Comparison of ENCODE assay signal across 8 mouse cellular contexts in the genomic region with DNA sequence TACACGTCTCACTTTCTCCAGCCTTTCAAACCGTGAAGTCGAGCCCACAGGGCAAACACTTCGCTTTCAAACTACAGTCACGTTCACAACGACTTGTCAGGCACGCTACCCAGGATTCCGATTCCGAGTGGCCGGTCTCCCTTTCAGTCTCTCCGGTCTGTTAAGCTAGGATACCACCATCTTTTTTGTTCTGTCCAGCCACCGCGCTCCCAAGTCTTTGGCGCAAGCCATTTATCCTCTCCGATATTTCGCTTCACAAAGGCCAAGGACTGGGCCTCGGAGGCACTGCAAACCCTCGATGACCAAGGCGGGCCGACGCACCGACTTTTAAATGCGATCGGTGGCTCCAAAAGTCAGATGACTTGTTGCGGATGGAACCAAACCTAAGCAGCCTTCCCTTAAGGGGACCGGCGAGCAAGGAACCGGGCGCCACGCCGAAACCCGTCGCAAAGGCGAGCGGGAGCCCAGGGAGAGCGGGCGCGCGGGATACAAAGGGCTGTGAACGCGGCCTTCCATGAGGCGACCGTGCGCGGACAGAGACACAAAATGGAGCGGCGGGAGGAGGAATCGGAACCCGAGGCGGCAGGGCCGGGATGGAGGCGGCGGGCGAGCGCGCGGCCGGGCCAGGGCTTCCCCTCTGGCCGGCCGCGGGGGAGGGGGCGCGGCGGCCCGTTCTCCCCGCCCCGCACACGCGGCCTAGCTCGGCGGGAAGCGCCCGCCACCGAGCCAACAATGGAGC. TPM values are rescaled to one million over a fixed set of nuclear protein-coding genes. Genes with fewer than 3 reads are reported as not detected.
DNase-seq lines count a peak whose midpoint lies in the region; ATAC-seq lines count a peak whose summit lies in the region.

No protein-coding gene starts in this region.

- ATAC-seq in hindbrain, embryonic 13.5 days (ENCODE audit: low FRiP score), result peak; percentile 64

- H3K4me1 ChIP-seq in hindbrain, embryonic 13.5 days (replicated peaks), result peaks cover 30% of the 10 kb centered on the region

- no peaks in the 10 kb centered on the region for H3K27me3 ChIP-seq in hindbrain, embryonic 13.5 days

- DNase-seq in NIH3T3 (ENCODE audit: low read depth), result peak; percentile 72
- DNase-seq in cerebellum, adult 9-10 months, result peak; percentile 55
- DNase-seq in frontal cortex, postnatal 14 days (ENCODE audit: low spot score in 2 of 2), result peak; percentile 32 to 33
- DNase-seq in left cerebral cortex, adult 11 months (ENCODE audit: low spot score), result peak; percentile 27
- DNase-seq in lung, postnatal 25 days (ENCODE audit: low spot score), result peak; percentile 24
- DNase-seq in retina, embryonic 14.5 days (ENCODE audit: low spot score), result peak; percentile 57
- DNase-seq in thymus, postnatal 14 days, result peak; percentile 60

- peak overlapping the region; percentile 95 for H3K4me3 ChIP-seq in hindbrain, embryonic 13.5 days

- H3K9ac ChIP-seq in hindbrain, embryonic 13.5 days, result peak overlapping the region; percentile 100

- under 1% methylated on average over 52 of the region's 74 CpGs for WGBS in hindbrain, embryonic 13.5 days

- peak overlapping the region; percentile 76 for H3K4me2 ChIP-seq in hindbrain, embryonic 13.5 days

- peak overlapping the region; percentile 98 for H3K27ac ChIP-seq in hindbrain, embryonic 13.5 days

- no peaks in the 10 kb centered on the region for H3K36me3 ChIP-seq in hindbrain, embryonic 13.5 days

- no peaks in the 10 kb centered on the region for H3K9me3 ChIP-seq in hindbrain, embryonic 13.5 days

RNA-seq across cellular contexts. Expression of a gene that starts 3.8 kb away (rescaled TPM):
- polyA plus RNA-seq in hindbrain, embryonic 13.5 days (2015; fragmentation: Nextera tagmentation; extraction: Ambion mirVana), result 177 and 179 TPM in 2 replicates

Comparison
In these comparisons a context has a peak if more than half of its experiments do, and no peak if none do; other contexts are left out.
1. Peak in every context shown above with its lines: DNase-seq, ATAC-seq, H3K4me3 ChIP-seq and H3K27ac ChIP-seq.